Mouse (Mus musculus) hindbrain, embryonic 12.5 days (tissue): ENCODE measurements around the gene Terf2. TPM values are rescaled to one million over a fixed set of nuclear protein-coding genes. Genes with fewer than 3 reads are reported as not detected.

Source experiments
- microRNA-seq: library from miRNA; unstranded; fragments of <30 nt; microRNA quantifications from one replicate; pipeline ENCODE4, GENCODE M21; 2017
- polyA plus RNA-seq: library from polyadenylated mRNA; unstranded; fragments of >200 nt; fragmentation: Nextera tagmentation; extraction: Ambion mirVana; gene quantifications from 2 replicates; pipeline ENCODE4 v1.2.1, GENCODE M21; 2016

The Terf2 gene
- polyA plus RNA-seq, 1 experiment from 2014 or later = 23.2 TPM

Small RNAs within 50 kb of the gene (microRNA-seq; reads per million reads assigned to microRNA genes)
- not detected for gene Mir7075

Other genes starting within 250 kb of the Terf2 start
- gene Has3, start 226.3 kb downstream of the Terf2 start, polyA plus RNA-seq = 0.22 and 0.27 TPM in 2 replicates
- 49.0 TPM in 2 replicates for gene Utp4, start 202.9 kb downstream of the Terf2 start, polyA plus RNA-seq
- gene Sntb2, start 160.8 kb downstream of the Terf2 start, polyA plus RNA-seq = 11.5 and 11.9 TPM in 2 replicates
- 103 and 107 TPM in 2 replicates for gene Vps4a, start 65.3 kb downstream of the Terf2 start, polyA plus RNA-seq
- 41.1 and 45.8 TPM in 2 replicates for gene Pdf, start 47.9 kb downstream of the Terf2 start, polyA plus RNA-seq
- 43.6 and 47.5 TPM in 2 replicates for gene Cog8, start 39.9 kb downstream of the Terf2 start, polyA plus RNA-seq
- 71.8 and 74.4 TPM in 2 replicates for gene Nip7, start 39.7 kb downstream of the Terf2 start, polyA plus RNA-seq
- not detected in 2 replicates for gene Tmed6, start 30.9 kb downstream of the Terf2 start, polyA plus RNA-seq
- gene Cyb5b, start 54.1 kb upstream of the Terf2 start, polyA plus RNA-seq = 130 and 142 TPM in 2 replicates
- 20.2 and 20.6 TPM in 2 replicates for gene Nfat5, start 196.9 kb upstream of the Terf2 start, polyA plus RNA-seq